Mouse (Mus musculus): ENCODE measurements around the gene Tnrc6c. TPM values are rescaled to one million over a fixed set of nuclear protein-coding genes. Genes with fewer than 3 reads are reported as not detected.

The Tnrc6c gene
- total and polyA plus RNA-seq, 3 experiments: 17.7 to 30.3 (median 28.5) TPM

DNA sequence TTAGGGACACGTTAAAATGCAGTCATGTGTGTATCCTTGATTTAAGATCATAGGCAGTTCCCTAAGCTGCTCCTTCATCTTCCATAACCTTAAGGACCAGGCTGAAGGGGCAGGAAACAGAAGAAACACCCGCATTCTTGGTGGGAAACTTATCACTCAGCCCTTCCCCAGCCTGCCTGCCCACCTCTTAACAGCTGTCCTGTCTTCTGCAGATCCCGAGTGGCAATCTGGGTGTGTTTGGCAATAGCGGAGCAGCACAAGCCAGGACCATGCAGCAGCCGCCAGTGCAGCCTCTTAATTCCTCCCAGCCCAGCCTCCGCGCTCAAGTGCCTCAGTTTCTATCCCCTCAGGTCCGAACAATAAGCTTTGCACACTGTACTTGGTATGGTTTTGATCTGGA, 88.6 kb downstream of the Tnrc6c start:
- Histone ChIP-seq H3K27ac (no peak overlapping the region), H3K27me3 (ENCODE audit: control insufficient read depth, insufficient read depth, low read length) (no peaks in the 10 kb centered on the region), H3K4me3 (no peak overlapping the region), H3K79me2 (replicated peaks; ENCODE audit: control insufficient read depth, insufficient read depth, low read length) (no peaks in the 10 kb centered on the region), H3K36me3 (ENCODE audit: control insufficient read depth, insufficient read depth, low read length) (no peaks in the 10 kb centered on the region; the same call in 1 of the 2 replicates), H3K4me1 (ENCODE audit: control insufficient read depth, insufficient read depth, low read length) (no peaks in the 10 kb centered on the region), H3K9ac (ENCODE audit: low read depth, low read length) (no peak overlapping the region)
- no peak for TF ChIP-seq POLR2A (IDR thresholded peaks at IDR 0.05; ENCODE audit: insufficient read depth, low read depth, low read length)
- no peak for TF ChIP-seq CTCF (IDR thresholded peaks at IDR 0.05)
- 75% methylated on average over 8 of the region's 8 CpGs for WGBS
- intact Hi-C loops (cut with DNase I): no loop called here
- no peak for DNase-seq

DNA sequence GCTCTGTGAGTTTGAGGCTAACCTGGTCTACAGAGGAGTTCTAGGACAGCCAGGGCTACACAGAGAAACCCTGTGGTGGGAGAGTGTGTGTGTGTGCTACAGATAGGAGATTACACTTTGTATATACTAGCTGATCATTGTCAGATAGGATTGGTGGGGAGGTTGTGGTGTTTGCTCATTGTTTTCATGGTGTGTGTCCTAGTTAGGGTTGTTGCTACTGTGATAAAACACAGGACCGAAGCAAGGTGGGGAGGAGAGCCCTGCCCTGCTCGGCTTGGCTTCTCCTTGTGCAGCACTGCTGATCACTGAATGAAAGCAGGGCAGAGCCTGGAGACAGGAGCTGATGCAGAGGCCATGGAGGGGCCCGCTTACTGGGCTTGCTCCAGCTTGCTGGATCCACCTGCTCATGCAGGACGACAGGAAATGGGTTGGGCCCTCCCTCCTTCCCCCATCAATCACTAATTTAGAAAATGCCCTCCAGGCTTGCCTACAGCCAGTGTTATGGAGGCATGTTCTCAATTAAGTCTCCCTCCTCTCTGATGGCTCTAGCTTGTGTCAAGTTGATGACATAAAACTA, 89.5 kb downstream of the Tnrc6c start:
- no peak overlapping the region for H3K27ac ChIP-seq
- intact Hi-C loops (cut with DNase I): no loop called here
- no peaks in the 10 kb centered on the region; the same call in 1 of the 2 replicates for H3K36me3 ChIP-seq (ENCODE audit: control insufficient read depth, insufficient read depth, low read length)
- H3K27me3 ChIP-seq (ENCODE audit: control insufficient read depth, insufficient read depth, low read length): no peaks in the 10 kb centered on the region
- TF ChIP-seq EP300 (IDR thresholded peaks at IDR 0.05; ENCODE audit: insufficient read depth, low read depth, low read length) (no peak), POLR2A (IDR thresholded peaks at IDR 0.05; ENCODE audit: insufficient read depth, low read depth, low read length) (no peak), CTCF (IDR thresholded peaks at IDR 0.05) (no peak)
- H3K79me2 ChIP-seq (replicated peaks; ENCODE audit: control insufficient read depth, insufficient read depth, low read length): no peaks in the 10 kb centered on the region
- no peak overlapping the region for H3K9ac ChIP-seq (ENCODE audit: low read depth, low read length)
- H3K4me3 ChIP-seq: no peak overlapping the region
- no peaks in the 10 kb centered on the region for H3K4me1 ChIP-seq (ENCODE audit: control insufficient read depth, insufficient read depth, low read length)
- no peak for DNase-seq
- WGBS: 78% methylated on average over 4 of the region's 4 CpGs

DNA sequence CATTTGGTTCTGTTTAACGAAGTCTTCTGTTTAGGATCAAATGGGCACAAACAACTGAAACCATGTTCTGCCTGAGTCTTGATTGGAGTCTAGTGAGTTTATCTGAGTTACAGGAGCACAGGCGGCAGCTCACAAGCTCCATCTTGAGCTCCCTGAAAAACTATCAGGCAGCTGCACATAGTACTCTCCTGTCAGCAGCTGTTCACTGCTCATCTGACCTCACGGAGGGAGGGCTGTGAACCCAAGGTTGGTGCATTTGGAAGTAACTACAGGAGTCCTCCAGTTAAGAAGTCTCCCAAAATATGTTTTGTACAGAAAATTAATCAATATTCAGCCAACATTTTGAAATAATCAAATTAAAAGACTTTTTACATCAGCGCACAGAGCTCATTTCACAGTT, 94.5 kb downstream of the Tnrc6c start:
- H3K4me3 ChIP-seq: no peak overlapping the region
- TF ChIP-seq EP300 (IDR thresholded peaks at IDR 0.05; ENCODE audit: insufficient read depth, low read depth, low read length) (no peak), CTCF (IDR thresholded peaks at IDR 0.05) (no peak), POLR2A (IDR thresholded peaks at IDR 0.05; ENCODE audit: insufficient read depth, low read depth, low read length) (no peak)
- no peaks in the 10 kb centered on the region for H3K79me2 ChIP-seq (replicated peaks; ENCODE audit: control insufficient read depth, insufficient read depth, low read length)
- H3K27ac ChIP-seq: no peak overlapping the region
- no peaks in the 10 kb centered on the region for H3K4me1 ChIP-seq (ENCODE audit: control insufficient read depth, insufficient read depth, low read length)
- intact Hi-C loops (cut with DNase I): no loop called here
- H3K36me3 ChIP-seq (ENCODE audit: control insufficient read depth, insufficient read depth, low read length): no peaks in the 10 kb centered on the region; the same call in 1 of the 2 replicates
- H3K27me3 ChIP-seq (ENCODE audit: control insufficient read depth, insufficient read depth, low read length): no peaks in the 10 kb centered on the region
- WGBS: 83% methylated on average over 4 of the region's 4 CpGs
- no peak for DNase-seq
- H3K9ac ChIP-seq (ENCODE audit: low read depth, low read length): no peak overlapping the region

DNA sequence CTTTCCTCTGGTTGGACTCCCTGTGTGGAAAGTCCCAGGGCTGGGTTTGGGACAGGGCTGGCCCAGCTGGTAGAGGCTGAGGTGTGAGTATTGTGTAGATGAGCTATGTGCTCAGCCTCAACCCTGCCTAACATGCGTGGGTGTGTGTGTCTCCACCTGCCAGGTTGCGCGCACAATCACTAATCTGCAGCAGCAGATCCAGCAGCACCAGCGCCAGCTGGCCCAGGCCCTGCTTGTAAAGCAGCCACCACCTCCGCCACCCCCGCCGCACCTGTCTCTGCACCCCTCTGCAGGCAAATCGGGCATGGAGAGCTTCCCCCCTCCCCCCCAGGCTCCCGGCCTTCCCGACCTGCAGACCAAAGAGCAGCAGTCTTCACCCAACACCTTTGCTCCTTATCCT, 95.3 kb downstream of the Tnrc6c start:
- Histone ChIP-seq H3K4me1 (ENCODE audit: control insufficient read depth, insufficient read depth, low read length) (no peaks in the 10 kb centered on the region), H3K4me3 (no peak overlapping the region), H3K27me3 (ENCODE audit: control insufficient read depth, insufficient read depth, low read length) (no peaks in the 10 kb centered on the region), H3K9ac (ENCODE audit: low read depth, low read length) (no peak overlapping the region), H3K79me2 (replicated peaks; ENCODE audit: control insufficient read depth, insufficient read depth, low read length) (no peaks in the 10 kb centered on the region), H3K27ac (no peak overlapping the region), H3K36me3 (ENCODE audit: control insufficient read depth, insufficient read depth, low read length) (no peaks in the 10 kb centered on the region; the same call in 1 of the 2 replicates)
- no peak for TF ChIP-seq EP300 (IDR thresholded peaks at IDR 0.05; ENCODE audit: insufficient read depth, low read depth, low read length)
- no peak for TF ChIP-seq CTCF (IDR thresholded peaks at IDR 0.05)
- TF ChIP-seq POLR2A (IDR thresholded peaks at IDR 0.05; ENCODE audit: insufficient read depth, low read depth, low read length): no peak
- DNase-seq: no peak
- intact Hi-C loops (cut with DNase I): no loop called here
- 89% methylated on average over 10 of the region's 10 CpGs for WGBS

DNA sequence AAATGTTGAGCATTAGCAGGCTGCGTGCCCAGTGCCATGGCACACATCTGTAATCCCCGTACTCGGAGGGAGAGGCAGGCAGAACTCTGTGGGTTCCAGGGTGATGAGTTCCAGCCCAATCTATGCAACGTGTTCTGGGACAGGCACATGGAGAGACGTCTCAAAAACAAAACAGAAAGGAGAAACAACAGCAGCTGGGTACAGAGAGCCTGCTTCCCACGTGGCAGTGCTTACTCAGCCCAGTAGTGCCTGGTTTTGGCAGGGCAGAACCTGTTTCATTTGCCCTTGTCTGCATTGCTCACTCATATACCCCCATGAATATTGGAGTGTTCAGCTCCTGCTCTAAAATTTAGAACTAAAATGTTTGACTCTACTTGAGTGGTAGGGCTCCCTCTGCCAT, 97.5 kb downstream of the Tnrc6c start:
- H3K4me3 ChIP-seq: no peak overlapping the region
- H3K27me3 ChIP-seq (ENCODE audit: control insufficient read depth, insufficient read depth, low read length): no peaks in the 10 kb centered on the region
- TF ChIP-seq CTCF (IDR thresholded peaks at IDR 0.05) (no peak), POLR2A (IDR thresholded peaks at IDR 0.05; ENCODE audit: insufficient read depth, low read depth, low read length) (no peak), EP300 (IDR thresholded peaks at IDR 0.05; ENCODE audit: insufficient read depth, low read depth, low read length) (no peak)
- no peak overlapping the region for H3K27ac ChIP-seq
- 86% methylated on average over 6 of the region's 6 CpGs for WGBS
- H3K36me3 ChIP-seq (ENCODE audit: control insufficient read depth, insufficient read depth, low read length): no peaks in the 10 kb centered on the region; the same call in 1 of the 2 replicates
- intact Hi-C loops (cut with DNase I): loop anchor here (5.0 kb wide), 1 partner anchor 36 kb away; no protein-coding TSS in a partner anchor
- no peaks in the 10 kb centered on the region for H3K79me2 ChIP-seq (replicated peaks; ENCODE audit: control insufficient read depth, insufficient read depth, low read length)
- no peak for DNase-seq
- no peak overlapping the region for H3K9ac ChIP-seq (ENCODE audit: low read depth, low read length)
- no peaks in the 10 kb centered on the region for H3K4me1 ChIP-seq (ENCODE audit: control insufficient read depth, insufficient read depth, low read length)

DNA sequence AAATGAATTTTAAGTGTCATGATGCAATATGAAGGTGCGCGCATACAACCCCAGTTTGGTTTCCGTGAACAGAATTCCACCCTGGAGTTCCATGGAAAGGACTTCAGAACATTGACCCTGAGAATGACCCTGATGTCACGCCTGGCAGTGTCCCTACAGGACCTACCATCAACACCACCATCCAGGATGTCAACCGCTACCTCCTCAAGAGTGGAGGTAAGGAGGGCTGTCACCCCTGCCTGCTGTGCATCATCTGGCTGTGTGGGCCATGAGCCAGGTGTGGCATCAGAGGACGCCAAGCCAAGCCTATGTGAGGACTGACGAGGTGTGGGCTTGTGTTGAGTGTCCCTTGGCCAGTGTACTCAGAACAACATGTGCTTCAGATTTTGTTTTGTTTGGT, 101.8 kb downstream of the Tnrc6c start:
- no peak for DNase-seq
- intact Hi-C loops (cut with DNase I): no loop called here
- Histone ChIP-seq H3K79me2 (replicated peaks; ENCODE audit: control insufficient read depth, insufficient read depth, low read length) (no peaks in the 10 kb centered on the region), H3K9ac (ENCODE audit: low read depth, low read length) (no peak overlapping the region), H3K36me3 (ENCODE audit: control insufficient read depth, insufficient read depth, low read length) (no peaks in the 10 kb centered on the region; the same call in 1 of the 2 replicates), H3K4me3 (no peak overlapping the region), H3K27ac (no peak overlapping the region), H3K4me1 (ENCODE audit: control insufficient read depth, insufficient read depth, low read length) (no peaks in the 10 kb centered on the region), H3K27me3 (ENCODE audit: control insufficient read depth, insufficient read depth, low read length) (no peaks in the 10 kb centered on the region)
- TF ChIP-seq CTCF (IDR thresholded peaks at IDR 0.05): no peak
- no peak for TF ChIP-seq EP300 (IDR thresholded peaks at IDR 0.05; ENCODE audit: insufficient read depth, low read depth, low read length)
- TF ChIP-seq POLR2A (IDR thresholded peaks at IDR 0.05; ENCODE audit: insufficient read depth, low read depth, low read length): no peak
- WGBS: 95% methylated on average over 7 of the region's 7 CpGs

Measured in heart, adult 2 months (tissue).